Mouse (Mus musculus) C2C12 (cell line): ENCODE results near the gene Arhgef17.

Experiments
- CTCF ChIP-seq: IDR thresholded peaks from one replicate; pipeline ENCODE4 v1.5.1; 2011; ENCODE audit not compliant: control insufficient read depth, insufficient read depth, insufficient read length
- MAX ChIP-seq: IDR thresholded peaks from one replicate; pipeline ENCODE4 v1.6.1; 2011; ENCODE audit warnings: mild to moderate bottlenecking, control low read depth
- MYOD1 ChIP-seq: IDR thresholded peaks from one replicate; pipeline ENCODE4 v1.6.1; 2011; ENCODE audit warnings: low read depth; ENCODE audit not compliant: control insufficient read depth, insufficient read length

DNA sequence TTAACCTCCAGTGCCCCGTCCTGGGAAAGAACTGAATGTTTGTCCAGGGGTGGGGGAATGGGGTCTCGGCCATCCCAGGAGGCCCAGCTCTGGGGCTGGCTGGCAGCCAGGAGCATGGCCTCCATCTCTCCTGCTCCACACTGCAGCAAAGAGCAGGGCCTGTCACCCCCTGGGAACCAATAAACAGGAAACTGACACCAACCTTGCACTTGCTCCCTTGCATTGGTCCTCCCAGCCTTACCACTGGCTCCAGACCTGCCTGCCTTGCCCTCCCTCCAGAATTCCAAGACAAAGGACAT lies 12.1 kb downstream of the Arhgef17 start:
- no peak for TF ChIP-seq MAX
- TF ChIP-seq CTCF = no peak
- TF ChIP-seq MYOD1 = no peak
